Mouse (Mus musculus) cortical plate, adult 2 months (tissue): Measurements from ENCODE around the gene Kcnk13. TPM values are rescaled to one million over a fixed set of nuclear protein-coding genes. Genes with fewer than 3 reads are reported as not detected.

Source experiments
- H3K27ac ChIP-seq: fragments of 200-500 bp; 2 replicates; pipeline ENCODE4 v1.5.1; 2012; ENCODE audit warnings: low read length, control low read depth, inconsistent platforms; ENCODE audit not compliant: insufficient read depth
- H3K4me1 ChIP-seq: fragments of 200-500 bp; 2 replicates; pipeline ENCODE4 v1.6.1; 2011; ENCODE audit warnings: low read length; ENCODE audit not compliant: control insufficient read depth, insufficient read depth
- H3K4me3 ChIP-seq: fragments of 200-500 bp; 2 replicates; pipeline ENCODE4 v1.5.1; 2011; ENCODE audit warnings: mild to moderate bottlenecking, low read length, control low read depth; ENCODE audit not compliant: insufficient read depth
- CTCF ChIP-seq: fragments of 200-500 bp; IDR thresholded peaks from 2 replicates; pipeline ENCODE4 v1.5.1; 2011; ENCODE audit warnings: mild to moderate bottlenecking, control low read depth, low read length; ENCODE audit not compliant: insufficient read depth; ENCODE audit errors: extremely low read depth
- POLR2A ChIP-seq: fragments of 200-500 bp; IDR thresholded peaks from 2 replicates; pipeline ENCODE4 v1.6.1; 2011; ENCODE audit warnings: mild to moderate bottlenecking, low read length, control low read depth; ENCODE audit not compliant: insufficient read depth; ENCODE audit errors: extremely low read depth
- polyA plus RNA-seq: library from polyadenylated mRNA; depleted of rRNA; stranded (reverse); fragments of >200 nt; gene quantifications from 2 replicates; pipeline ENCODE4 v1.2.3, GENCODE M21; 2012

The Kcnk13 gene
- polyA plus RNA-seq, 1 experiment = 6.0 TPM

DNA sequence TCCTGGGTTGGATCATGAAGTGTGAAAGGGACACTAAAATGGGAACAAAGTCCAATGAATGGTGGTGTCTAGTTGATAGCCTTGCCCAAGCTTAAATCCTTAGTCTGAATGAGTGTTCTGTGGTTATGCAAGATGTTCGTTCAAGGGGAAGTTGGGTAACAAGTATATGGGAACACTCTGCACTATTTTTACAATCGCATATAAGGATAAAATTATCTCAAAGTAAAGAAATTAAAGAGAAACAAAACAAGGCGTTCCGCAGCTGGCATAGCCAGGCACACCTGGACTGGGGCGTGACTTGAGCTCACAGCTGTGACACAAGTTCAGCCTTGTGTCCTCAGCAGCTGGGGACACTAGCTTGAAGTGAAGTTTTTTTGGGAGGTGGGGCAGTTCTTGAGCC lies 103.2 kb downstream of the Kcnk13 start:
- Histone ChIP-seq H3K4me1 (0 out of 2 replicates have a peak, but pooled peaks cover 1% of the 10 kb centered on the region), H3K27ac (no peak overlapping the region), H3K4me3 (no peak overlapping the region)
- TF ChIP-seq CTCF (no peak), POLR2A (no peak)

DNA sequence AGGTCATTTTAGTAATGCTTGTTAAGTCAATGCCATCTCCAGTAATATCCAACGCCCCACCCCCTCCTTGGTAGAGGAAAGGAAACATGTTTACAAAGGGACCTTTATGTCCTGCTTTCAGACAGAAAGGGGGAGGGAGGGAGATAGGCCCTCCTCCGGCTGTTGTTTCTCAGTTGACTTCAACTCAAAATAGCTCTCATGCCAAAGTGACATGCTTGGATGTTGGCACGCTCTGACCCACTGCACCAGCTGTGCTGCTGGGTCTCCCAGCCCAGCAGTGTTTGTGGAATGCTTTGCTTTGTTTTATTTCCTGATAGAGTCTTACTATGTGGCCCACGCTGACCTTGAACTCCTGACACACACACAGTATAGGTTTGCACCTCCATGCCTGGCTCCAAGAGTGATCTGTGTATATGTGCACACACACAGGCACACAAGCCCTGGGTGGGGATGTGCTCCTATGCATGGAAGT lies 108.9 kb downstream of the Kcnk13 start:
- TF ChIP-seq POLR2A (no peak), CTCF (no peak)
- no peak overlapping the region for H3K4me3 ChIP-seq
- H3K4me1 ChIP-seq = no peaks in the 10 kb centered on the region
- H3K27ac ChIP-seq = 0 out of 2 replicates have a peak overlapping the region, but pooled peaks have one; percentile 6

DNA sequence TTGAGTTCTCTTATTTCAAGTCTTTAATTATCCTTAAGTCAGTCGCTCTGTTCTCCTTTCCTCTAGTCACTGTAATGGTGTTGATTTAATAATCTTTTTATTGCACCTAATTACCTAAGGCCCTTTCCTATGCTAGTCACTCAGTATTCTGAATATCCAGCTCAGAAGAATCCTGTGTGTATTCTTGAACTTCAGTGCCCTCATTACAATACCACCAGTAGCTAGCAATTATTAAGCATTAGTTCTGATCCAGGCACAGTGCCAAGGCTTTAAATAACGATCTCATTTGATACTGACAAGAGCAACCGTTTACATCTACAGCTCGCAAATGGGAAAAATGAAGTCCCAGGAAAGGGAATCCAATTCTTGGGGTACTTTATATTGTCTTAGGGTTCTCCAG lies 111.4 kb downstream of the Kcnk13 start:
- H3K4me3 ChIP-seq = no peak overlapping the region

DNA sequence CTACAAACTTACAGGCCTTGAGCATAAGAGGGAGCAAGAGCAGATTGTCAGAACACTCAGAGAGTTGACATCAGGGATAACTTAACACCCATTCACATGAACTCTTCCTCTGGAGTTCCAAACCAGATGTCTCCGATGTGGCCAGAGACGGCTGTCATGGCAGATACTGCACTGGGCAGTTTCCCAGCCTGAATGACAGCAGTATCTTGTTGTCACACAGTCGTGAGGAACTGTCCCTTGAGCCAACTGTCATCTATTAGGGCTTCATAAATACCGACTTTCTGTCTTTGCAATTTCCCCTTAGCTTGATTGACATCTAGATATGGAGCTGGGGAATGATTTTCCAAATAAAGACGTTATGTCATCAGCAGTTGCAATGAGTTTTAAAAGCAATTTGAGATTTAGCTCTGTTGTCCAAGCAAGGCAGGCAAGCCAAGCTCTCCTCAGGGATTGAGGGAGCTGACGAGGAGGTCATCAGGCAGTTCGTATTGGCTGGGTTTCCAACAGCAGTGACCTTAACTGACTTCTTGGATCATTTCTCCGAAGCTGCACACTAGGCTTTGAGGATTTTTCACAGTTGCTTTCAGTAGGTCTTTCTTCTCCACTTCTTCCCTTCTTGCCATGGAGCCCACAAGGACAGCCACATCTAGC lies 115.5 kb downstream of the Kcnk13 start:
- no peak overlapping the region for H3K27ac ChIP-seq
- no peaks in the 10 kb centered on the region; the same call in 1 of the 2 replicates for H3K4me1 ChIP-seq
- no peak overlapping the region for H3K4me3 ChIP-seq
- TF ChIP-seq CTCF = no peak
- TF ChIP-seq POLR2A = no peak

More for the DNA sequence above, 111.4 kb downstream of the Kcnk13 start:
- no peak for TF ChIP-seq POLR2A
- TF ChIP-seq CTCF = no peak
- Histone ChIP-seq H3K27ac (no peak overlapping the region), H3K4me1 (no peaks in the 10 kb centered on the region)

- no peak for TF ChIP-seq CTCF
- TF ChIP-seq POLR2A = no peak
Measured at GRCm38 (mm10) chr12:100088026-100088425, 123.7 kb downstream of the Kcnk13 start.

DNA sequence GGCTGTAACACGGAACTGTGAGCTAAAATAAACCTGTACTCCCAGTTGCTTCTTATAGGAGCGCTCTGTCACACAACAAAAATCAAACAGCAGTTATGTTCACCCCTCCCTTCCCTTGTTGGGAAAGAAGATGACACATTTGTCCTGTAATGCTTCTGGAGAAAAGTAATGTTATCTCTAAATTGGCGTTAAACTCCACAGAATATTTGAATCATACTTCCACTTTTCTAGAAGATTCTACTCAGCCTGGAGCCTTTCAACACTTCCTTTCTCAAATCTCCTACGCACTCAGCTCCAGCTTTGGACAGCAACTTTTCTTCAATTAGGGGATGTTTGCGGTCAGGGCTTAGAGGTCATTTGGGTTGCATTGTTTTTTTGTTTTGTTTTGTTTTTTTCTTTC lies 125.0 kb downstream of the Kcnk13 start:
- Histone ChIP-seq H3K27ac (no peak overlapping the region), H3K4me3 (no peak overlapping the region), H3K4me1 (no peaks in the 10 kb centered on the region)
- TF ChIP-seq POLR2A = no peak
- TF ChIP-seq CTCF = no peak

More at GRCm38 (mm10) chr12:100088026-100088425, 123.7 kb downstream of the Kcnk13 start:
- Histone ChIP-seq H3K27ac (no peak overlapping the region), H3K4me1 (no peaks in the 10 kb centered on the region; the same call in 1 of the 2 replicates), H3K4me3 (no peak overlapping the region)

DNA sequence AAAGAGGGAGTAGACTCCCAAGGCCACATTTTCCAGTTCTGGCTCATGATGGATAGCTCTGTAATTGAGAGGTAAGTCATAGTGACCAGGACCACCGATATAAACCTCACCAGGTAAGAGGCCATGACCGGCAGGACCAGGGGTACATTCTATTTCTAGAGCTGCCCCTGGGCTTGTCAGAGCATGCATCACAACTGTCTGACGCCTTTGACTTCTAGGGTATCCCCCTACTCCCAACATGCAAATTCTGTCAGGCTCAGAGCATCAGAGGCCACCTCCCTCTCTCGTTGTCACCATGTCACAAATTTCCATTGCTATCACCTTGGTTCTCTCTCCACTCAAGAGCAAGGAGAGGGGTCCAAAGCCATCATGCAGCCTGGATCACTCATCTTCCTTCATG lies 126.5 kb downstream of the Kcnk13 start:
- TF ChIP-seq CTCF (no peak), POLR2A (no peak)
- Histone ChIP-seq H3K4me1 (no peaks in the 10 kb centered on the region), H3K27ac (no peak overlapping the region), H3K4me3 (no peak overlapping the region)

GRCm38 (mm10) chr12:100093046-100093445 lies 128.7 kb downstream of the Kcnk13 start:
- no peaks in the 10 kb centered on the region for H3K4me1 ChIP-seq
- TF ChIP-seq CTCF (no peak), POLR2A (no peak)
- no peak overlapping the region for H3K4me3 ChIP-seq
- H3K27ac ChIP-seq = no peak overlapping the region

- TF ChIP-seq POLR2A = no peak
- TF ChIP-seq CTCF = no peak
- H3K4me1 ChIP-seq = no peaks in the 10 kb centered on the region
- no peak overlapping the region for H3K4me3 ChIP-seq
- no peak overlapping the region for H3K27ac ChIP-seq
Measured at GRCm38 (mm10) chr12:100099971-100100706, 135.8 kb downstream of the Kcnk13 start.

- Histone ChIP-seq H3K4me3 (no peak overlapping the region), H3K27ac (no peak overlapping the region), H3K4me1 (no peaks in the 10 kb centered on the region)
- TF ChIP-seq POLR2A = no peak
- no peak for TF ChIP-seq CTCF
Measured at GRCm38 (mm10) chr12:100100707-100101030, 136.4 kb downstream of the Kcnk13 start.
